Mouse (Mus musculus) brain, embryonic 14.5 days (tissue): Measurements from ENCODE around the gene Dusp22.

Source experiments
- CTCF ChIP-seq: fragments of 200-500 bp; IDR thresholded peaks from 2 replicates; pipeline ENCODE4 v1.5.1; 2012; ENCODE audit warnings: inconsistent platforms, mild to moderate bottlenecking, moderate library complexity, borderline replicate concordance; ENCODE audit not compliant: insufficient read depth, insufficient read length; ENCODE audit errors: extremely low read depth
- POLR2A ChIP-seq: fragments of 200-500 bp; IDR thresholded peaks from 2 replicates; pipeline ENCODE4 v1.6.1; 2012; ENCODE audit warnings: mild to moderate bottlenecking, inconsistent platforms, borderline replicate concordance; ENCODE audit not compliant: poor library complexity, insufficient read depth, insufficient read length, severe bottlenecking; ENCODE audit errors: extremely low read depth

DNA sequence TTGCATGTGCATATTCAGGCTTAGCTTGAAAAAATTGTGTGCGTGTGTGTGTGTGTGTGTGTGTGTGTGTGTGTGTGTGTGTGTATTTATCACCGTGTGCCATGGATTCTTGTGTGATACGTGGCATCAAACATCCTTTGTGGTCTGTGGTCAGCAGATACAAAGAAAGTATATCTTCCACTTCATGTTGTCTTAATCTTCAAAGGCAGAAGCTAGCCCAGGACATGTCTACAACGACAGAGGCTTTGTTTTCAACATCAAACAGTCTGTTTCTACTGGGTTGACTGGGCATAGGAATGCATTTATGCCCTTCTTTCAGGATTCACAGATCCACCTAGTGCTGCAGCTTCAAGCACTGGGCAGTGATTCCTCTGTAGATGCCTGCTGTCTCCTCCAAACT is 22.1 kb downstream of the Dusp22 start:
- no peak for TF ChIP-seq CTCF
- TF ChIP-seq POLR2A, result no peak
